Mouse (Mus musculus) large intestine, adult 2 months (tissue): Measurements from ENCODE around the gene Acaca. TPM values are rescaled to one million over a fixed set of nuclear protein-coding genes. Genes with fewer than 3 reads are reported as not detected.

Experiments used
- DNase-seq: peaks from one replicate; pipeline ENCODE4 v3.0.0-alpha.2; 2012; ENCODE audit warnings: low read depth, low spot score
- WGBS: fragments of 180-500 bp; shearing (Covaris S2); methylation state at CpG from one replicate; pipeline ENCODE4 v1.1.7; 2018; 5-methylcytosine and 5-hydroxymethylcytosine counted together
- polyA plus RNA-seq: library from polyadenylated mRNA; depleted of rRNA; stranded (reverse); fragments of >200 nt; gene quantifications from 2 replicates; pipeline ENCODE4 v1.2.3, GENCODE M21; 2012

Acaca gene
- polyA plus RNA-seq, 1 experiment = 7.8 TPM

DNA sequence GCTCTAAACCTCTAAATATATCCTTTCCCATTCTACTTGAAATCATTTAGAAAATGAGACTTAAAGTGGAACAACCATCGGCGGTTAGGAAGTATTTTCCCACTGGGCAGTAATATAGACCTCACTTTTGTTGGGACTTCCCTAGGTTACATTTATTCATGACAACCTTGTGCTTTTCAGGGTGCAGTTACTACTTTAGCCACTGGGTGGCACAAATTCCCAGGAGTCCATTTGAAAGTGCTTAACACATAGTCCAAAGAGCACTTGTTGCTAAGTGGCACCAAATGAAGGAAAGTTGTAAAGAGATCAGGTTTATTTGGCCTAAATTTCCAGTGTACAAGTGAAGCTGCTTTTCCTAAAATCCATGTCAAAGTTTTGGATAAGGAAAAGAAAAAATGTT, 12.3 kb downstream of the Acaca start:
- WGBS = 25% methylated on average over 2 of the region's 2 CpGs

DNA sequence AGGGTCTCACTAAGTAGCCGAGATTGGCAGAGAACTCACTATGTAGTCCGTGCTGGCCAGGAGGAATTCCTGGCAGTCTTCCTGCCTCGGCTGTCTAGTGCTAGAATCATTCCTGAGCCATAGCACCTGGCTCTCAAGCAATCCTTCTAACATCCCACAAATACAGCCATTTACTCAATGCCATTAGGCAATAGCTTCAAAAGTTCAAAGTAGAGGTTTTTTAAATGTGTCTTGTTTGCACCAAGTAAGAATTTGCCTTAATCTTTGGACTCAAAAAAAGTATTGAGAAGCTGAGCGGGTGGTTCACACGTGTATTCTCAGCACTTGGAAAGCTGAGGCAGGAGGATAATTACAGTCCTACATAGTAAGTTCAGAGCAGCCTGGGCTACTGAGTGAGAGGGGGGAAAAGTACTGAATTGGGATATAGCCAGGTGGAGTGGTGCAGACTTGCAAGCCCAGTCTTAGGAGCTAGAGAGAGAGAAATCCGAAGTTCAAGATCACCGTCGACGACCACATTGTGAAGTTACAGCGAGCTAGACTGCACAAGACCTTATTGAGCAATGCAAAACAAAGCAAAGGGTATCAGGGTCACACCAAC, 15.8 kb downstream of the Acaca start:
- DNase-seq = no peak
- 76% methylated on average over 10 of the region's 10 CpGs for WGBS

More for the DNA sequence above, 12.3 kb downstream of the Acaca start:
- DNase-seq = peak; percentile 72

DNA sequence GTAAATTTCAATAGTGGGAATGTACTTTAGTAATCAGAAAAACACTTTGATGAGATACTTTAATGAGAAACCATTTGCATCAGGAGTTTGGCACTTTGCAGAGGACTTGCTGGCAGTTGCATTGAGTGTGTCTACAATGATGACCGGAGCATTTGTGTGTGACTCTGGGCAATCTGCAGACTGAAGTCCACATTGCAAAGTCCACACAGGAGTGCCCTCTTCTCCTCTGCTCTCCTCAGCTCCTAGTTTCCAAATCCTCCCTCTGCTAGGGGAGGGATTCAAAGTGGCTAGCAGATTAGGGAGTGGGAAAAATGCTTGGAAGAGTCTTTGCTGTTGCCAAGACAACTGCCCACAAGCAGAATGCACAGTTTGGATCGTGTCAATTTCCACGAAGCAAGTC, 16.6 kb downstream of the Acaca start:
- DNase-seq = no peak

DNA sequence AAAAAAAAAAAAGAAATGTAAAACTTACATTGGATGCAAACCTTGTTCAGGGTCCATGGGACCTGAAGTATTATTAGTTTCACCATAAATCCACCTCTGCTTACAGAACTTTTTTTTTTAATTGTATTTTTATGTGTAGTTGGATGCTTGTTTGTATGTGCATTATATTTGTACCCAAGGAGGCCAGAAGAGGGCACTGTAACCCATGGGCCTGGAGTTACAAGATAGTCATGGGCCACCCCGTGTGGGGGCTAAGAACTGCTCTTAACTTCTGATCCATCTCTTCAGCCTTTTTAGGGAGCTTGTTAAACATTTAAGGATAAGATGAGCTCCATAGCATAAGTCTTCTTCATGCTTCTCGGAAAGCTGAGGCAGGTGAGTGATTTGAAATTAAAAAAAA, 21.4 kb downstream of the Acaca start:
- no peak for DNase-seq
- WGBS = 65% methylated on average over 2 of the region's 2 CpGs

More for the DNA sequence above, 16.6 kb downstream of the Acaca start:
- WGBS = 43% methylated on average over 3 of the region's 3 CpGs

DNA sequence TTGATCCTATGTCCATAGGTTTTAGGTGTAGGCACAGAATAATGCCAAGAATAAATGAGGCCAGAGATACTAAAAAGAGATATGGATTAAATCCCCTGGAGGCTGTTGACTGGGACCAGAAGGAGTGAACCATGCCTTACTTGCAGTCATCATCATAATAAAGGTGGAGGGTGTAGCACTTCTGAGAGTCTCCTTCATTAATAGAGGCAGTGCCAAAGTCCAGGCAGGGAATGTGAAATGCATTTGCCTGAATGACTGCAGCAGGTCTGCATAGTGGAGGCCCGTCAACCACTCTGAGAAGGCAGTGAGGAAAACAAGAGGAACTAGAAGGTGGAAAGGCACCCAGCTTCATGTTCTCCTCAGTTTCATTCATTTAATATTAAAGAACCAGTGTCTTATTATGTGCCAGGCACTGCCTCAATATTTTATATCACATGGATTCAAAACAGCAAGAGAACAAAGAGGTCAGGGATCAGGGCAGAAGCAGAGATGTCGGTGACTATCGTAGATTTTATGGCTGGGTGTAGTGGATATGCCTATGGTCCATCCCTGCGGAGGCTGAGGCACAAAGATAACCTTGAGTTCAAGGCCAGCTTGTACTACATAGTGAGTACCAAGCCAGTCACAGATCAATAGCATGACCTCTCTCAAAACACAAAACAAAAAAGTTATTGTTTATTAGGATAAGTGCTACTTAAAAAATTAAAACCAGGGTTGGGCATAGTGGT, 27.2 kb downstream of the Acaca start:
- 37% methylated on average over 4 of the region's 4 CpGs for WGBS

DNA sequence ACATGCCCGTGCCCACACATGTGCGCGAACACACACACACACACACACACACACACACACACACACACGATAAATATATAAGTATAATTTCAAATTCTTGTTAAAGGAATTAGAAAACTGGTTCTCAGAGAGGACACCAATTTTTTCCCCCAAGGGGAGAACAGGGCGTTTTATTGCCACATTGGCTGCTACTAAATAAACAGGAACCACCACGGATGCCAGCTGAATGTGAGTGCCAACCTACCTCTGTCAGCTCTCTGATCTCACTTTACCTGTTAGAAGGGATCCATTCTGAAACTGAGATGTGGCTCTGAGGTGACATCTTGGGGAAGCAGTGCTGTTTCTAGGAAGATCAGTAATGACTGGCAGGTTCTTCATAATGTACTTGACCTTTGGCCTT, 34.7 kb downstream of the Acaca start:
- DNase-seq = no peak
- WGBS = 33% methylated on average over 6 of the region's 6 CpGs

More for the DNA sequence above, 27.2 kb downstream of the Acaca start:
- DNase-seq = no peak

DNA sequence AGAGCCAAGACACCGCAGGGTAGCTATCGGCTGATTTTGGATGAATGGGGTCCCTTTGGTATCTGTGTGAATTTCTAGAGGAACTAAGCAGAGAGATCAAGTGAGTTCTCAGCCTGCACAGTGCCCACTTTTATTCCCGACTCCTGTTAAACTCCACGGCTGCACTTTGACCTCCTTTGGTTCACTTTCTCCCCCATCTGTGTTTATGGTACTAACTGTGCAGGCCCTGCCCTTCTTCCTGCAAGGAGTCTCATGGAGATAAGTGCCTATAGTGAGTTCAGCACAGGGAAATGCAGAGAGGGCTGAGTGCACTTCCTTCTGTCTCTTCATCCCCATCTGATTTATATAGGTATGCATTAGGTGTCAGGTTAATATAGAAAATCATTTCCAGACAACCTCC, 35.1 kb downstream of the Acaca start:
- no peak for DNase-seq
- WGBS = 15% methylated on average over 4 of the region's 4 CpGs

DNA sequence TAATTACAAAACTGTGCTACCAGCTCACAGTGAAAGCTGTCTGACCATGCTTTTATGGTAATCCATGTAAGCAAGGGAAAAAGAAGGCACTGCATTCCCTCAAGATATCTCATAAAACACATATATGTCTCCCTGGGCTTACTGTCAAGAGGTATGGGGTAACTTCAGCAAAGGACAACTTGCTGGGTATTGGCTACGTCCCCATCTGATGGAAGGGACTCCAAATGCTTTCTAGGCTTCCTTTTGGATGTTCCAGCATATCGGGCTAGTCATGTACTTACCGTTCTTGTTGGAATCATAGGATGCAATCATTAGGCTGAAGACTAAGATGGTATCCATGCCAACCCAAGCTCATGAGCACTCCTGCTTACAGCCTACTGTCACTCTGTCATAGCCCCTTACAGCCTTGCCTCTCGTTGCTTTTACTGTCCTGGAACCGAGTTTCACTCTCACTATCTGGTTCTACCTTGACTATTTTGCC, 37.6 kb downstream of the Acaca start, which contains the start of gene Gm11437:
Gene Gm11437 (minus strand): TSS at position 431 of the 481 bp plus-strand sequence.
- no peak for DNase-seq
- 64% methylated on average over 5 of the region's 5 CpGs for WGBS

DNA sequence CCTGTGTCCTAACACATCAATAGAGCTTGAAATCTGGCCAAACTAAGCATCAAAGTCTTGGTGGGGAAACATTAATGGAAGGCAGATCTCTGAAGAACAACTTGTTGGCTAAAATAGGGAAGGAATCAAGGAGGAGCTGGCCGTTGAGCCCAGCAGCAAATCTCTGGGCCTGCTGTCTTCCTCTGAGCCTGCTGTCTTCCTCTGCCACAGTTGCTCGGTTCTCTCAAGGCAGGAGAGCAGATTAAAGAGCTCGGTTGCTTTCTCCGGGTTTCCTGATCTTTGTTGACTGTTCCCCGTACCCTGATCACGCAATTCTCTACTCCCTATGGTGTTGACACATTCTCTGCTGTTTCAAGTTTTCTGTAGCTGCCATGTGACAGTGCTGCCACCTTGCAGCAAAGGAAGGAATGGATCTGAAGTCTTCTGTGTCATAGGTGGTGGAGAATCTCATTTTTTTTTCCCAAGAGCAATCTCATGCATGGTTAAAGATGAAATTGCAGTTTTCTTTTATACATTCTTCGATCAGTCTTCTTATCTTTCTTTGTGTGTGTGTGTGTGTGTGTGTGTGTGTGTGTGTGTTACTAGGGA, 39.3 kb downstream of the Acaca start:
- 9% methylated on average over 7 of the region's 7 CpGs for WGBS
- no peak for DNase-seq

DNA sequence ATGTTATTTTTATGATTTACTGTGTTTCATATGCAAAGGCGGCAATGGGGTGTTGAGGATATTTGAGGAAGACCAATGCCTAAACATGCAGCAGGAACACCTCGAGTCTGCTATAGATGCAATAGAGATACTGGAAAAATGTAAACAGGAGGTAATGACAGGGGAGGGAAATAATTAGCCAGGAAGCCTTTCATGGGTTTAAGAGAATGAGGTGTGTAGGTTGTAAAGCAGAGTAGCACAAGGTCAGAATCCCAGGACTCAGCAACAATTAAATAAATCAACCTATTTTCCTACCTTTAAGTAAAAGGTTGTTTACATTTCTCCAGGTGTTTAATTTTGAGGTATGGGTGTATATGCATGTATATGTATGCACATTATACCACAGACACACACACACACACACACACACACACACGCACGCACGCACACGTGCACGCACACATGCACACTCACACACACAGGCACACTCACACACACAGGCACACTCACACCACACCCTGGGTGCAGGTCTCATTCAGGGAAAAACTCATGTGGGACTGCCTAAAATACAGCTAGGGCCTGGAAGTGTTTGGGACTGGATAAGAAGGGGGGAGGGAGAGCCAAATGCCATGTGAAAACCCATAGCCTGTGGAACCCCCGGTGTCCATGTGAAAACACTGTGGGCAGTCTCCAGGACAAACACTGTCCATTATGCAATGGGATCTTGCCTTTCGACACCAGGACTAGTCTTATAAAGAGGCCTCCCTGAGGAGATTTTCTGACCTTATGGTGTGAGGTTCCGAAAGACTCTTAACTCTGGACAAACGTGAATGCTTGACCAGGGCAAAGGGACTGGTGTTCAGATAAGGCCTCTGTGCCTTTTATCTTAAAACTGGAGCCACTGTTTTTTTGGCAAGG, 43.3 kb downstream of the Acaca start:
- 35% methylated on average over 11 of the region's 11 CpGs for WGBS
- no peak for DNase-seq

DNA sequence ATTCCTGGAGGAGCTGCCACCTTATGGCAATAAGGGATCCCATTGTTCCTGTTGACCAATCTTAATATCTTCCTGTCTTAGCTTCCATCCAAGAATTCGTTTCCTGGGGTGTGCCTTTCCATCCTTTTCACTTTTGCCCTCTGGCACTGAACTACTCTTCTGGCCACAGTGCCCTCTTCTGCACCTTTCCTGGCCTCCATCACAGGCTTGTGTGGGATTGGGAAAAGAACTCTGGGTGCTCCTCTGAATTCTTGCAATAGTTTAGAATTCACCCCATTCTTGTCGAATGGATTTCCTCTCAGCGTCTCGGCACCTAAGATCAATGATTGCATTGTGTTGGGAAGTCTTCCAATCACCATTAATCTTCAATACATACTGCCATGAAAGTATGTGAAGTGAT, 49.1 kb downstream of the Acaca start:
- DNase-seq = no peak
- 20% methylated on average over 4 of the region's 4 CpGs for WGBS

DNA sequence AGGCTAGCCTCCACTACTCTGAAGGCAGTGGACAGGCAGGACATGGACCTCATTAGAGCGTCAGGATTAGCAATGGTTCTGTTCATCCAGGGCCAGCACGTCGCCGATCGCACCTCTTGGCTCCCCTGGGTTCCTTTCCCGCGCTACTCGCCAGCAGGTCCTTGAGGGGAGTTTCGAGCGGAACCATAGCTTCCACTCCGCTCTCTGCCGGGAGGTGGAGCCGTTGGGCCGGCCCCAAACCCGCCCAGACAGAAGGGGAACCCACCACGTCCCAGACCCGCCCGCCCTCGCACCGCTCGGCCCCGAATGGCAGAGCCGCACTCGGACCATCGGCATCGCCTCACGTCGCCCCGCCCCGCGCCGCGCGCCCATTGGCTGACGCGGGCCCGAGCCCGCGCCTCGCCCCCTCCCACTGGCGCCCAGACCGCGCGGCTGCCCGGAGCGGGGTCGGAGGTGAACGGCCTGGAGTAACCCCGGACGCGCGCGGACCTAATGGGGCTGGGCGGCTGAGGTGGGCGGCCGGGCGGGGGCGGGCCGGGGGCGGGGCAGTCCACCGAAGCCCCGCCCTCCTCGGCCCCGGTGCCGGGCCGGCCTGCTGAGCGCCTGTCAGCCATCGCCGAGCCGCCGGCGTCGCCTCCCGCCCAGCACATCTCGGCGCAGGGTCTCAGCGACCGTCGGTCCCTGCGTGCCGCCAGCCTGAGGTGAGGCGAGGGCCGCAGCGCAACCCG, 49.9 kb downstream of the Acaca start:
- WGBS = under 1% methylated on average over 81 of the region's 85 CpGs

DNA sequence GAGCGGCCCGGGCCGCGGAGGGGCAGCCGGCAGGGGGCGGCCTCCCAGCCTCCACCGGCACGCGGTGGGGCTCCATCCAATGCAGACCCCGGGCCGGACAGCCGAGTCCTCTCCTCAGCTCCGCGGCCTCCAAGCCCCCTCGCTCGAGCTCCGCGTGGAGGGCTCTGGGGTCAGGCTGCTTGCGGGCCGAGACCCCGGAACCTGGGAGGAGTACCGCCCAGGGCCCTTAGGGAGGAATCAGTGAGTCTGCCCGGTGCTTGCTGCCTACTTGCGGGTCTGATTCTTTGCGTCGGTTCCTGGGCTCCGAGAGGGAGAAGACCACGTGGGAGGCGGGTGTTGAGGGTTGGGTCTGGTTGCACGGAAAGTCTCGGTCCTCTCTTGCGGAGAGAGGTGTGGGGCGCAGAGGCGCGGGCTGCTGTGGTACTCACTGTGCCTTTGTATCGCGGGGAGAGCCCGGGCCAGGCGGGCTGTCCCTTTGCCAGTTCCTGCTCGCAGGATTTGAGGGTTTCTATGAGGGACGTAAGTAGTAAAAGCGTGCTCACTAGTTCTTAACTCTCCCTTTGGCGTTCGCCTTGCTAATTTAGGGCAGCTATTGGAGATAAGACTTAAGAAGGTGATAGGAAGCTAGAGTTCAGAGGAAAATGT, 50.6 kb downstream of the Acaca start:
- no peak for DNase-seq
- WGBS = under 1% methylated on average over 43 of the region's 44 CpGs

More for the DNA sequence above, 49.9 kb downstream of the Acaca start:
- no peak for DNase-seq

DNA sequence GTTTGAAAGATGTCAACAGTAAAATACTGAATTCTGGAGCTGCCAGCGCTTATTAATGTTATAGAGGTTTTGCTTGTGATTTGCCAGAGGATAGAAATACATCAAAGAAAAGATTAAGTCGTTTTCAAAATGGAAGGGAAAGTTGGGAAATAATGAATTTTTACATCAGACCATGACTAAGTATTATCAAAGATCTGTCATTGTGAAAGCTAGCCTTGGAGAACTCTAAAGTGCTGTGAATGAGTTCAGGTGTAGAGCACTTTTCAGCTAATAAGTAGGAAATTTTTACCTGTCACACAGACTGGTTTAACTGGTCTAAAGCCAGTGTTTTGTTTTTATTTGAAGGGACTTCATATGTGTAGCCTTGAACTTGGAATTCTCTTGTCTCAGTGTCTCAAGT, 51.8 kb downstream of the Acaca start:
- no peak for DNase-seq
- WGBS = 62% methylated on average over 2 of the region's 2 CpGs

DNA sequence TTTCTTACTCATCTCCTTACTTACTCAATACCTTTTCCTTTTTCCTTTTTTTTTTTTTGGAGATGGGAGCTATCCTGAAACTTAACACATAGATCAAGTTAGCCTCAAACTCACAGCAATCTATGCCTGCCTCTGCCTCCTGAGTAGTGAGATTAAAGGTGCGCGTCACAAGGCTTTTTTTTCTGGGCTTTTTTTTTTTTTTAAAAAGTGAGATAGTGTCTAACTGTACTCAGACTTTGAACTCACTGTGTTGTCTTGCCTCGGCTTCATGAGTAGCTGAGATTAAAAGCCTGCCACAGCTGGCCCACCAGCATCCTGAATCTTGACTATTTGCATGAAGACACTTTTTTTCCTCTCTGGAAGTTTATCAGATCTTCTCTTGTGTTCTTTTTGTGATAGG, 59.1 kb downstream of the Acaca start:
- no peak for DNase-seq
- 65% methylated on average over 3 of the region's 3 CpGs for WGBS

DNA sequence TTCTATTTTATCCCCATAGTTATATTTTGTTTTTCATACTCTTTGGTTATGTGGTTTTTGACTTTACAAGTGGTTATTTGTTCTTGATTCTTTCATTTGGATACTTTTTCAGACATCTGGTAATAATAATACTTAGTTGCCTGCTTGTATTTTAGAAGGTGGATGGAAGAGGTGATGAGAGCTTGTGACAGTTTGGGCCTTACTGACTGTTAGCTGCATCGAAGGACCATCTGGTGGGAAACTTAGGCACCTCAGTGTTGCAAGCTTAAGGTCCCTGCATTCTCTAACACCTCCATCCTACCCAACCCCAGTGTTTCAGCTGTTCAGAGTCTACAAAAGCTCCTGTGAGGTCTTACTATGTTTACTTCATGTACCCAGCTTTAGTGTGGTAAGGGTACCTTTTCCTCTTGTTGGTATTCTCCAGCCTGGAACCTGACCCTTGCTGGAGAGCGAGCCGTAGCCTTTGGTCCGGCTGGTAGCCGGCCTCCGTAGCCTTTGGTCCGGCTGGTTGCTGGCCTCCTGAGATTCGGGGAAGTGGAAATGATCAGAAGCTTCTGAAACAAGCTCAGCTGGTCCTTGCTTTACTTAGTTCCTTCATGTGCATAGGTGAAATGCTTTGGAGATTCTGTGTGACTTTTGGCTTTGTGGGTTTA, 61.2 kb downstream of the Acaca start:
- WGBS = 91% methylated on average over 8 of the region's 8 CpGs
- DNase-seq = no peak

DNA sequence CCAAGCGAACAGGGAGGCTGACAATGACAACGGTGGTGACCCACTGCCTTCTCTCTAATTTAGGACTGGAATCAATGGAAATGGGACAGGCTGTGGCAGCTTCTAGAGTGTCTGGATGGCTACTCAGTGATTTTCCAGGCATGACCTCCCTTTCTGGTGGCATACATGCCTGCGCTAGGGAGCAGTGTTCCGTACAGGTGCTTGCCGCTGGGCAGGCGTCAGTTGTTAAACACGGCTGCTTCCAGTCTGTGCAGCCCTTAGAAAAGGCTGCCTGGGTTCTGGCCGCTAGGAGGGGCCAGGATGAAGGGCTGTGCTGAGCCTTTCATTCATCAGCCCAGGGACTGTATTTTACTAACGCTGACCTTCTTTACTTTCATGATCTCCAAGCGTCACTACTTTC, 63.8 kb downstream of the Acaca start:
- DNase-seq = no peak
- WGBS = 79% methylated on average over 10 of the region's 10 CpGs

DNA sequence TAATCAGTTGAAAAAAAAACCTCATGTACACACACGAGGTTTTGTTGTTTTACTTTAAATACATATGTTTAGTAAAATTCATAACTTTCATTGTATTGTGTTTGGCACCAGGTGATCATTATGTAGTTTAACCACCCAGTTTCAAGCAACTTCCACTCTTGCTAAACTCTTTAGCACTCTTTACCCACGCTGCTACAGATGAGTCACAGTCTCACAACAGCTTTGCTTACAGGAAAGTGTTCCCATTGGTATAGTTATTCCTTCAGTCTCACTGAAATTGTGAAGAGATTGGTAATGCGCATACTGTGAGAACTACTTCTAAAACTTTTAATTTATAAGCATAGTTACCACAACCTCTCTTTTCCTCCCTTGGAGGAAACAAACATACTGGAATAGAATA, 65.3 kb downstream of the Acaca start:
- WGBS = 82% methylated on average over 3 of the region's 3 CpGs
- no peak for DNase-seq
